Mouse (Mus musculus): ENCODE measurements at regions not wholly inside any gene's neighbourhood (a gene's known extent, or its start where the extent isn't known, plus 50 kb on each side); places are given as distances from the start of the nearest gene placed in this dataset.

GRCm38 (mm10) chr13:57313731-57314130 is 417.9 kb upstream of the Trpc7 start:
- no peak for TF ChIP-seq CTCF (IDR thresholded peaks at IDR 0.05; ENCODE audit: borderline replicate concordance, extremely low read depth, insufficient read depth, insufficient read length)
- no peak for TF ChIP-seq POLR2A (IDR thresholded peaks at IDR 0.05; ENCODE audit: borderline replicate concordance, extremely low read depth, insufficient read depth, insufficient read length, poor library complexity, severe bottlenecking)
